ENCODE assay signal across 14 mouse cellular contexts in genomic region chr1:105420374-105421046, GRCm38 (mm10).
A peak's percentile ranks its signal among the peaks of the same experiment; 100 is the strongest.
DNase-seq lines count a peak whose midpoint lies in the region; ATAC-seq and TF ChIP-seq lines count a peak whose summit lies in the region.
"Had no signal": no experiment of that assay in that cellular context is flagged by ENCODE, and none has a peak within 500 bp of the region (broad histone marks: within the 10 kb centered on the region; RNA-seq: fewer than 3 reads in every experiment).

No protein-coding gene starts in this region.

- no peak overlapping the region for H3K9ac ChIP-seq in forebrain, embryonic 14.5 days (ENCODE audit: low read length)
- no peak overlapping the region for H3K9ac ChIP-seq in midbrain, embryonic 14.5 days (replicated peaks; ENCODE audit: low read length)
- no peak overlapping the region for H3K9ac ChIP-seq in forebrain, embryonic 16.5 days (replicated peaks; ENCODE audit: low read depth, low read length)
- no peak overlapping the region for H3K9ac ChIP-seq in heart, adult 2 months (ENCODE audit: low read depth, low read length)
- H3K9ac ChIP-seq: kidney, embryonic 15.5 days; lung, embryonic 14.5 days had no signal

- TF ChIP-seq POLR2A in heart, adult 2 months (IDR thresholded peaks at IDR 0.05; ENCODE audit: insufficient read depth, low read depth, low read length) = no peak

- no peaks in the 10 kb centered on the region for H3K79me2 ChIP-seq in heart, adult 2 months (replicated peaks; ENCODE audit: control insufficient read depth, insufficient read depth, low read length)

- DNase-seq in forebrain, embryonic 14.5 days (ENCODE audit: low spot score) = peak; percentile 68
- DNase-seq in forebrain, embryonic 10.5 days (ENCODE audit: extremely low spot score, low spot score) = no peak
- DNase-seq in midbrain, embryonic 14.5 days = peak; percentile 14
- no peak for DNase-seq in midbrain, embryonic 10.5 days (ENCODE audit: low spot score)
- peak; percentile 45 for DNase-seq in cerebellum, adult 11-12 months
- no peak for DNase-seq in heart, adult 2 months
- no peak for DNase-seq in layer of hippocampus, adult 11-12 months (ENCODE audit: low spot score)
- DNase-seq: embryo, embryonic 11 days; heart, postnatal 10 days; liver; lung, embryonic 14.5 days had no signal

- no peak for TF ChIP-seq CTCF in heart, adult 2 months (IDR thresholded peaks at IDR 0.05)

- 65% methylated on average over 5 of the region's 5 CpGs for WGBS in forebrain, embryonic 14.5 days
- WGBS in forebrain, embryonic 10.5 days = 87% methylated on average over 5 of the region's 5 CpGs
- WGBS in midbrain, embryonic 14.5 days = 85% methylated on average over 5 of the region's 5 CpGs
- WGBS in midbrain, embryonic 10.5 days = 83% methylated on average over 5 of the region's 5 CpGs
- WGBS in forebrain, embryonic 16.5 days = 54% methylated on average over 5 of the region's 5 CpGs
- 75% methylated on average over 5 of the region's 5 CpGs for WGBS in heart, adult 2 months

- H3K4me2 ChIP-seq in forebrain, embryonic 14.5 days (ENCODE audit: low read length) = no peak overlapping the region
- no peak overlapping the region for H3K4me2 ChIP-seq in midbrain, embryonic 14.5 days (ENCODE audit: low read length)
- no peak overlapping the region for H3K4me2 ChIP-seq in forebrain, embryonic 16.5 days (ENCODE audit: low read length)
- H3K4me2 ChIP-seq: kidney, embryonic 15.5 days; lung, embryonic 14.5 days had no signal

- no peaks in the 10 kb centered on the region for H3K4me1 ChIP-seq in forebrain, embryonic 14.5 days (ENCODE audit: control insufficient read depth, insufficient read depth, low read length)
- peaks cover 22% of the 10 kb centered on the region for H3K4me1 ChIP-seq in forebrain, embryonic 10.5 days
- H3K4me1 ChIP-seq in midbrain, embryonic 14.5 days (ENCODE audit: control insufficient read depth, insufficient read depth, low read length) = no peaks in the 10 kb centered on the region; the same call in 1 of the 2 replicates
- peaks cover 8% of the 10 kb centered on the region for H3K4me1 ChIP-seq in midbrain, embryonic 10.5 days
- H3K4me1 ChIP-seq in forebrain, embryonic 16.5 days (replicated peaks; ENCODE audit: control insufficient read depth, insufficient read depth, low read length) = 0 out of 2 replicates have a peak, but pooled peaks cover 3% of the 10 kb centered on the region
- H3K4me1 ChIP-seq in heart, adult 2 months (ENCODE audit: control insufficient read depth, insufficient read depth, low read length) = no peaks in the 10 kb centered on the region
- H3K4me1 ChIP-seq: kidney, embryonic 15.5 days had no signal

- intact Hi-C loops in heart, adult 2 months (cut with DNase I) = no loop called here

- no peak overlapping the region for H3K4me3 ChIP-seq in forebrain, embryonic 14.5 days (ENCODE audit: low read depth, low read length)
- no peak overlapping the region for H3K4me3 ChIP-seq in forebrain, embryonic 10.5 days
- no peak overlapping the region for H3K4me3 ChIP-seq in midbrain, embryonic 14.5 days (replicated peaks; ENCODE audit: low read depth, low read length)
- no peak overlapping the region for H3K4me3 ChIP-seq in midbrain, embryonic 10.5 days
- H3K4me3 ChIP-seq in forebrain, embryonic 16.5 days (replicated peaks; ENCODE audit: low read length) = no peak overlapping the region
- H3K4me3 ChIP-seq in heart, adult 2 months = no peak overlapping the region
- H3K4me3 ChIP-seq: kidney, embryonic 15.5 days had no signal

- no peaks in the 10 kb centered on the region for H3K27me3 ChIP-seq in forebrain, embryonic 14.5 days (replicated peaks; ENCODE audit: control insufficient read depth, insufficient read depth, low read length)
- H3K27me3 ChIP-seq in forebrain, embryonic 10.5 days (ENCODE audit: poor library complexity, severe bottlenecking) = no peaks in the 10 kb centered on the region
- no peaks in the 10 kb centered on the region for H3K27me3 ChIP-seq in midbrain, embryonic 14.5 days (ENCODE audit: control insufficient read depth, insufficient read depth, low read length)
- H3K27me3 ChIP-seq in midbrain, embryonic 10.5 days (ENCODE audit: low read depth, poor library complexity, severe bottlenecking) = 0 out of 2 replicates have a peak, but pooled peaks cover 4% of the 10 kb centered on the region
- H3K27me3 ChIP-seq in forebrain, embryonic 16.5 days (replicated peaks; ENCODE audit: control insufficient read depth, insufficient read depth, low read length) = no peaks in the 10 kb centered on the region
- no peaks in the 10 kb centered on the region for H3K27me3 ChIP-seq in heart, adult 2 months (ENCODE audit: control insufficient read depth, insufficient read depth, low read length)
- H3K27me3 ChIP-seq: kidney, embryonic 15.5 days; Patski had no signal

- TF ChIP-seq EP300 in heart, adult 2 months (IDR thresholded peaks at IDR 0.05; ENCODE audit: insufficient read depth, low read depth, low read length) = no peak

- no peaks in the 10 kb centered on the region for H3K36me3 ChIP-seq in forebrain, embryonic 14.5 days (ENCODE audit: control insufficient read depth, insufficient read depth, low read length)
- H3K36me3 ChIP-seq in forebrain, embryonic 10.5 days (replicated peaks) = no peaks in the 10 kb centered on the region
- no peaks in the 10 kb centered on the region for H3K36me3 ChIP-seq in midbrain, embryonic 14.5 days (ENCODE audit: control insufficient read depth, insufficient read depth, low read length)
- no peaks in the 10 kb centered on the region for H3K36me3 ChIP-seq in midbrain, embryonic 10.5 days
- no peaks in the 10 kb centered on the region for H3K36me3 ChIP-seq in forebrain, embryonic 16.5 days (ENCODE audit: control insufficient read depth, insufficient read depth)
- H3K36me3 ChIP-seq in heart, adult 2 months (ENCODE audit: control insufficient read depth, insufficient read depth, low read length) = no peaks in the 10 kb centered on the region
- H3K36me3 ChIP-seq: kidney, embryonic 15.5 days had no signal

- H3K27ac ChIP-seq in forebrain, embryonic 14.5 days (ENCODE audit: low read depth, low read length) = no peak overlapping the region
- H3K27ac ChIP-seq in forebrain, embryonic 10.5 days = no peak overlapping the region
- H3K27ac ChIP-seq in midbrain, embryonic 14.5 days (replicated peaks; ENCODE audit: low read depth, low read length) = no peak overlapping the region
- no peak overlapping the region for H3K27ac ChIP-seq in midbrain, embryonic 10.5 days (replicated peaks)
- H3K27ac ChIP-seq in forebrain, embryonic 16.5 days (ENCODE audit: low read length) = 0 out of 2 replicates have a peak overlapping the region, but pooled peaks have one; percentile 4
- no peak overlapping the region for H3K27ac ChIP-seq in heart, adult 2 months
- H3K27ac ChIP-seq: kidney, embryonic 15.5 days had no signal

- H3K9me3 ChIP-seq in forebrain, embryonic 14.5 days (replicated peaks; ENCODE audit: control insufficient read depth, low read length) = no peaks in the 10 kb centered on the region
- no peaks in the 10 kb centered on the region for H3K9me3 ChIP-seq in forebrain, embryonic 10.5 days
- no peaks in the 10 kb centered on the region for H3K9me3 ChIP-seq in midbrain, embryonic 14.5 days (ENCODE audit: control insufficient read depth, low read length)
- H3K9me3 ChIP-seq in midbrain, embryonic 10.5 days (replicated peaks) = no peaks in the 10 kb centered on the region
- H3K9me3 ChIP-seq in forebrain, embryonic 16.5 days (ENCODE audit: control insufficient read depth, low read length) = no peaks in the 10 kb centered on the region
- H3K9me3 ChIP-seq: kidney, embryonic 15.5 days had no signal

- peak; percentile 76 for ATAC-seq in forebrain, embryonic 14.5 days
- no peak for ATAC-seq in midbrain, embryonic 14.5 days (ENCODE audit: low FRiP score, low TSS enrichment)
- ATAC-seq in forebrain, embryonic 16.5 days = peak; percentile 68
- ATAC-seq: Patski had no signal

Comparison
In these comparisons a context has a peak if more than half of its experiments do, and no peak if none do; other contexts are left out.
1. DNase-seq: peak in forebrain, embryonic 14.5 days (single experiment), midbrain, embryonic 14.5 days (single experiment) and cerebellum, adult 11-12 months (single experiment); none in forebrain, embryonic 10.5 days (single experiment), midbrain, embryonic 10.5 days (single experiment), heart, adult 2 months (0 of 2) and layer of hippocampus, adult 11-12 months (single experiment).